Mouse (Mus musculus): Measurements from ENCODE around the gene Dedd. TPM values are rescaled to one million over a fixed set of nuclear protein-coding genes. Genes with fewer than 3 reads are reported as not detected.

The Dedd gene
- 34.8 and 37.5 TPM in 2 replicates for polyA plus RNA-seq (2014; fragmentation: Nextera tagmentation; extraction: Ambion mirVana)

GRCm38 (mm10) chr1:171328839-171329432 is at the start of gene Dedd:
TSS of gene Dedd (plus strand) at chr1:171329145.
- Histone ChIP-seq H3K9ac (ENCODE audit: low read depth, low read length) (peak within 1 kb of the TSS; percentile 97), H3K4me2 (peak within 1 kb of the TSS; percentile 74), H3K9me3 (ENCODE audit: control insufficient read depth, low read length) (no peaks in the 10 kb centered on the region), H3K36me3 (ENCODE audit: control insufficient read depth, insufficient read depth, low read length) (peaks cover 4% of the 10 kb centered on the region; the same call in 1 of the 2 replicates), H3K4me3 (ENCODE audit: low read depth, low read length) (peak within 1 kb of the TSS; percentile 94), H3K27me3 (replicated peaks; ENCODE audit: control insufficient read depth, insufficient read depth, low read length) (no peaks in the 10 kb centered on the region), H3K27ac (ENCODE audit: low read depth, low read length) (peak within 1 kb of the TSS; percentile 98), H3K4me1 (replicated peaks; ENCODE audit: control insufficient read depth, insufficient read depth, low read length) (peaks cover 13% of the 10 kb centered on the region)
- under 1% methylated on average over 48 of the region's 48 CpGs for WGBS
- ATAC-seq (replicated peaks; ENCODE audit: low FRiP score): peak; percentile 88
- peak; percentile 92 for DNase-seq (ENCODE audit: low spot score)

GRCm38 (mm10) chr1:171279721-171280120 is 49.2 kb upstream of the Dedd start:
- peak overlapping the region; percentile 76 for H3K4me3 ChIP-seq (ENCODE audit: low read depth, low read length)
- H3K4me1 ChIP-seq (replicated peaks; ENCODE audit: control insufficient read depth, insufficient read depth, low read length): peaks cover 6% of the 10 kb centered on the region; the same call in 1 of the 2 replicates
- peak overlapping the region; percentile 94 for H3K9ac ChIP-seq (ENCODE audit: low read depth, low read length)
- peaks cover 36% of the 10 kb centered on the region for H3K36me3 ChIP-seq (ENCODE audit: control insufficient read depth, insufficient read depth, low read length)
- peak overlapping the region; percentile 99 for H3K27ac ChIP-seq (ENCODE audit: low read depth, low read length)
- no peaks in the 10 kb centered on the region for H3K9me3 ChIP-seq (ENCODE audit: control insufficient read depth, low read length)
- H3K27me3 ChIP-seq (replicated peaks; ENCODE audit: control insufficient read depth, insufficient read depth, low read length): no peaks in the 10 kb centered on the region
- 56% methylated on average over 5 of the region's 5 CpGs for WGBS
- ATAC-seq (replicated peaks; ENCODE audit: low FRiP score): no peak
- peak overlapping the region; percentile 63 for H3K4me2 ChIP-seq
- peak; percentile 29 for DNase-seq (ENCODE audit: low spot score)

GRCm38 (mm10) chr1:171280250-171280915 is 48.6 kb upstream of the Dedd start:
- no peaks in the 10 kb centered on the region for H3K27me3 ChIP-seq (replicated peaks; ENCODE audit: control insufficient read depth, insufficient read depth, low read length)
- ATAC-seq (replicated peaks; ENCODE audit: low FRiP score) (peak; percentile 53), DNase-seq (ENCODE audit: low spot score) (no peak)
- H3K9me3 ChIP-seq (ENCODE audit: control insufficient read depth, low read length): no peaks in the 10 kb centered on the region
- H3K36me3 ChIP-seq (ENCODE audit: control insufficient read depth, insufficient read depth, low read length): peaks cover 35% of the 10 kb centered on the region
- peak overlapping the region; percentile 94 for H3K9ac ChIP-seq (ENCODE audit: low read depth, low read length)
- H3K4me2 ChIP-seq: peak overlapping the region; percentile 63
- 1% methylated on average over 25 of the region's 25 CpGs for WGBS
- peak overlapping the region; percentile 99 for H3K27ac ChIP-seq (ENCODE audit: low read depth, low read length)
- peak overlapping the region; percentile 76 for H3K4me3 ChIP-seq (ENCODE audit: low read depth, low read length)
- H3K4me1 ChIP-seq (replicated peaks; ENCODE audit: control insufficient read depth, insufficient read depth, low read length): peaks cover 6% of the 10 kb centered on the region; the same call in 1 of the 2 replicates

GRCm38 (mm10) chr1:171280916-171281527 is 47.9 kb upstream of the Dedd start, which contains the start of gene Ppox:
TSS of gene Ppox (minus strand) at chr1:171281186.
- H3K27ac ChIP-seq (ENCODE audit: low read depth, low read length): peak within 1 kb of the TSS; percentile 99
- peaks cover 35% of the 10 kb centered on the region for H3K36me3 ChIP-seq (ENCODE audit: control insufficient read depth, insufficient read depth, low read length)
- H3K4me1 ChIP-seq (replicated peaks; ENCODE audit: control insufficient read depth, insufficient read depth, low read length): peaks cover 6% of the 10 kb centered on the region
- DNase-seq (ENCODE audit: low spot score) (peak; percentile 89), ATAC-seq (replicated peaks; ENCODE audit: low FRiP score) (peak; percentile 96)
- no peaks in the 10 kb centered on the region for H3K27me3 ChIP-seq (replicated peaks; ENCODE audit: control insufficient read depth, insufficient read depth, low read length)
- no peaks in the 10 kb centered on the region for H3K9me3 ChIP-seq (ENCODE audit: control insufficient read depth, low read length)
- peak within 1 kb of the TSS; percentile 94 for H3K9ac ChIP-seq (ENCODE audit: low read depth, low read length)
- peak within 1 kb of the TSS; percentile 76 for H3K4me3 ChIP-seq (ENCODE audit: low read depth, low read length)
- under 1% methylated on average over 26 of the region's 26 CpGs for WGBS
- peak within 1 kb of the TSS; percentile 69 for H3K4me2 ChIP-seq

GRCm38 (mm10) chr1:171281528-171281923 is 47.4 kb upstream of the Dedd start:
- Histone ChIP-seq H3K27ac (ENCODE audit: low read depth, low read length) (peak overlapping the region; percentile 99), H3K27me3 (replicated peaks; ENCODE audit: control insufficient read depth, insufficient read depth, low read length) (no peaks in the 10 kb centered on the region), H3K9me3 (ENCODE audit: control insufficient read depth, low read length) (no peaks in the 10 kb centered on the region), H3K36me3 (ENCODE audit: control insufficient read depth, insufficient read depth, low read length) (peaks cover 36% of the 10 kb centered on the region), H3K9ac (ENCODE audit: low read depth, low read length) (peak overlapping the region; percentile 93), H3K4me1 (replicated peaks; ENCODE audit: control insufficient read depth, insufficient read depth, low read length) (peaks cover 8% of the 10 kb centered on the region), H3K4me2 (peak overlapping the region; percentile 69), H3K4me3 (ENCODE audit: low read depth, low read length) (peak overlapping the region; percentile 76)
- WGBS: 2% methylated on average over 10 of the region's 10 CpGs
- ATAC-seq (replicated peaks; ENCODE audit: low FRiP score): peak; percentile 37
- peak; percentile 86 for DNase-seq (ENCODE audit: low spot score)

- whole genome bisulfite sequencing: 72% methylated on average over 18 of the region's 18 CpGs
- peak overlapping the region; percentile 93 for H3K9ac ChIP-seq (ENCODE audit: low read depth, low read length)
- no peaks in the 10 kb centered on the region for H3K27me3 ChIP-seq (replicated peaks; ENCODE audit: control insufficient read depth, insufficient read depth, low read length)
- peak; percentile 30 for DNase-seq (ENCODE audit: low spot score)
- peaks cover 30% of the 10 kb centered on the region for H3K36me3 ChIP-seq (ENCODE audit: control insufficient read depth, insufficient read depth, low read length)
- ATAC-seq (replicated peaks; ENCODE audit: low FRiP score): no peak
- H3K4me1 ChIP-seq (replicated peaks; ENCODE audit: control insufficient read depth, insufficient read depth, low read length): peaks cover 14% of the 10 kb centered on the region
- no peaks in the 10 kb centered on the region for H3K9me3 ChIP-seq (ENCODE audit: control insufficient read depth, low read length)
- peak overlapping the region; percentile 69 for H3K4me2 ChIP-seq
- peak overlapping the region; percentile 99 for H3K27ac ChIP-seq (ENCODE audit: low read depth, low read length)
- peak overlapping the region; percentile 76 for H3K4me3 ChIP-seq (ENCODE audit: low read depth, low read length)
Observed at GRCm38 (mm10) chr1:171282086-171282805, 46.7 kb upstream of the Dedd start.

GRCm38 (mm10) chr1:171283188-171284160 is 45.5 kb upstream of the Dedd start:
- no peak overlapping the region for H3K27ac ChIP-seq (ENCODE audit: low read depth, low read length)
- H3K4me1 ChIP-seq (replicated peaks; ENCODE audit: control insufficient read depth, insufficient read depth, low read length): peaks cover 18% of the 10 kb centered on the region
- no peak for DNase-seq (ENCODE audit: low spot score)
- H3K4me2 ChIP-seq: no peak overlapping the region
- ATAC-seq (replicated peaks; ENCODE audit: low FRiP score): no peak
- peaks cover 18% of the 10 kb centered on the region for H3K36me3 ChIP-seq (ENCODE audit: control insufficient read depth, insufficient read depth, low read length)
- WGBS: 87% methylated on average over 18 of the region's 18 CpGs
- H3K4me3 ChIP-seq (ENCODE audit: low read depth, low read length): no peak overlapping the region
- H3K9ac ChIP-seq (ENCODE audit: low read depth, low read length): no peak overlapping the region
- no peaks in the 10 kb centered on the region for H3K9me3 ChIP-seq (ENCODE audit: control insufficient read depth, low read length)
- H3K27me3 ChIP-seq (replicated peaks; ENCODE audit: control insufficient read depth, insufficient read depth, low read length): no peaks in the 10 kb centered on the region
